In the genomic region with DNA sequence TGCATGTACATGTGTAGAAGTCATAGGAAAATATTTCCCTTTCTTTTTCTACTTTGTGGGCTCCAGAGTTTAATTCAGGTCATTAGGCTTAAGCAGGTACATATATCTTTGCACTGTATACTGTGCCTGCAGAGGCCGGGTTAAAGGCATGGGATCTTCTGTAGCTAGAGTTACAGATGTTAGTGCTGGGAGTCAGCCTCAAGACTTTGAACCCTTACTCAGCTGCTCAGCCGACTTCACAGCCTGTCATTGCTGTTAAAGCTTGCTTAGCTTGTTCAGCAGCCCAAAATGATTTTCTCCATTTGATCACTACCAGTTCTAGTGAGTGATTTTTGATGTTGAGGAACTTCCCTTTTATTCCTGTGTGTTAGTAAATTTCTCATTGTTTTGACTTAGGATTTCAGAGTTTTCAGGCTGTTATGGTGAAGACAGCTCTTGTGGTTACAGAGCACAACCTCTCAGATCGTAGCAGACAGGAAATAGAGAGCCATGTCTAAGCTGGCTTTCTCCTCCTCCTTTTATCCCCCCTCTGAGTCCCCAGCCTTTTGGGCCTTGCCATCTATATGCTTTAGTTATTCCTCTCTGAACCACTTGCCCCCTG, we compare ENCODE assay signal across 18 mouse cellular contexts. TPM values are rescaled to one million over a fixed set of nuclear protein-coding genes. Genes with fewer than 3 reads are reported as not detected.
DNase-seq lines count a peak whose midpoint lies in the region; ATAC-seq and TF ChIP-seq lines count a peak whose summit lies in the region.
"Had no signal": no experiment of that assay in that cellular context is flagged by ENCODE, and none has a peak within 500 bp of the region (broad histone marks: within the 10 kb centered on the region; RNA-seq: fewer than 3 reads in every experiment).

No protein-coding gene starts in this region.

- 40% methylated on average over 3 of the region's 3 CpGs for WGBS in intestine, postnatal 0 days
- 85% methylated on average over 3 of the region's 3 CpGs for WGBS in forebrain, embryonic 15.5 days

- H3K4me2 ChIP-seq in intestine, postnatal 0 days (replicated peaks; ENCODE audit: low read depth) = no peak overlapping the region
- H3K4me2 ChIP-seq in forebrain, embryonic 15.5 days (replicated peaks) = no peak overlapping the region
- H3K4me2 ChIP-seq: hindbrain, embryonic 13.5 days; limb, embryonic 13.5 days; lung, embryonic 14.5 days had no signal

- H3K27ac ChIP-seq in intestine, postnatal 0 days (ENCODE audit: low read depth, low read length) = peak overlapping the region; percentile 29; the same call in 1 of the 2 replicates
- H3K27ac ChIP-seq in forebrain, embryonic 15.5 days (replicated peaks) = no peak overlapping the region
- H3K27ac ChIP-seq: hindbrain, embryonic 13.5 days; left cerebral cortex, adult 2 months; limb, embryonic 13.5 days; midbrain, embryonic 10.5 days had no signal

- no peak for TF ChIP-seq CTCF in intestine, postnatal 0 days (IDR thresholded peaks at IDR 0.05; ENCODE audit: low read depth)

- ATAC-seq in intestine, postnatal 0 days = peak; percentile 65; the same call in 1 of the 2 replicates
- ATAC-seq in forebrain, embryonic 15.5 days (replicated peaks) = no peak
- ATAC-seq: Patski had no signal

- DNase-seq in kidney, postnatal 36 days = peak; percentile 33 to 36
- DNase-seq in kidney, adult 18-20 months = no peak
- DNase-seq in T-cell, adult 2 months (ENCODE audit: low spot score) = peak; percentile 48
- DNase-seq in yolk sac, embryonic 10.5 days (ENCODE audit: low spot score) = peak; percentile 34
- no peak for DNase-seq in testis, postnatal 14 days (ENCODE audit: low spot score)
- DNase-seq: cerebellum, adult 8-10 months; embryo, embryonic 11 days; gastrocnemius, postnatal 36 days; lung, embryonic 14.5 days; right cerebral cortex, postnatal 25 days had no signal

- no peak overlapping the region for H3K9ac ChIP-seq in intestine, postnatal 0 days (ENCODE audit: low read depth, low read length)
- H3K9ac ChIP-seq in forebrain, embryonic 15.5 days (replicated peaks) = no peak overlapping the region
- H3K9ac ChIP-seq: hindbrain, embryonic 13.5 days; limb, embryonic 13.5 days; lung, embryonic 14.5 days had no signal

- H3K36me3 ChIP-seq in intestine, postnatal 0 days (ENCODE audit: control insufficient read depth, insufficient read depth) = peaks cover 10% of the 10 kb centered on the region
- H3K36me3 ChIP-seq in forebrain, embryonic 15.5 days = 0 out of 2 replicates have a peak, but pooled peaks cover 4% of the 10 kb centered on the region

- H3K4me1 ChIP-seq in intestine, postnatal 0 days (replicated peaks; ENCODE audit: control insufficient read depth, insufficient read depth, low read length) = 0 out of 2 replicates have a peak, but pooled peaks cover 3% of the 10 kb centered on the region
- H3K4me1 ChIP-seq in forebrain, embryonic 15.5 days = peaks cover 4% of the 10 kb centered on the region
- H3K4me1 ChIP-seq: limb, embryonic 13.5 days; midbrain, embryonic 10.5 days had no signal

- H3K9me3 ChIP-seq in intestine, postnatal 0 days (ENCODE audit: control insufficient read depth) = no peaks in the 10 kb centered on the region
- no peaks in the 10 kb centered on the region for H3K9me3 ChIP-seq in forebrain, embryonic 15.5 days
- H3K9me3 ChIP-seq: hindbrain, embryonic 13.5 days; limb, embryonic 13.5 days; midbrain, embryonic 10.5 days had no signal

- H3K27me3 ChIP-seq in intestine, postnatal 0 days (replicated peaks; ENCODE audit: control insufficient read depth, insufficient read depth, low read length) = no peaks in the 10 kb centered on the region
- no peaks in the 10 kb centered on the region for H3K27me3 ChIP-seq in forebrain, embryonic 15.5 days
- H3K27me3 ChIP-seq: CH12.LX; hindbrain, embryonic 13.5 days; limb, embryonic 13.5 days; Patski had no signal

- no peak overlapping the region for H3K4me3 ChIP-seq in intestine, postnatal 0 days (ENCODE audit: low read depth, low read length)
- H3K4me3 ChIP-seq in forebrain, embryonic 15.5 days = no peak overlapping the region
- H3K4me3 ChIP-seq: hindbrain, embryonic 13.5 days; left cerebral cortex, adult 2 months; limb, embryonic 13.5 days; midbrain, embryonic 10.5 days had no signal

RNA-seq across cellular contexts. Expression of a gene that starts 45.6 kb away (rescaled TPM):
- 37.4 and 38.0 TPM in 2 replicates for polyA plus RNA-seq in intestine, postnatal 0 days (2015; fragmentation: Nextera tagmentation; extraction: Ambion mirVana)
- 59.3 and 59.5 TPM in 2 replicates for polyA plus RNA-seq in forebrain, embryonic 15.5 days (2015; fragmentation: Nextera tagmentation; extraction: Ambion mirVana)

Comparison
In these comparisons a context has a peak if more than half of its experiments do, and no peak if none do; other contexts are left out.
1. DNase-seq: peak in kidney, postnatal 36 days (2 of 2), T-cell, adult 2 months (single experiment) and yolk sac, embryonic 10.5 days (single experiment); none in kidney, adult 18-20 months (single experiment) and testis, postnatal 14 days (single experiment).